1 mouse cellular context compared by ENCODE assay signal in the genomic region with DNA sequence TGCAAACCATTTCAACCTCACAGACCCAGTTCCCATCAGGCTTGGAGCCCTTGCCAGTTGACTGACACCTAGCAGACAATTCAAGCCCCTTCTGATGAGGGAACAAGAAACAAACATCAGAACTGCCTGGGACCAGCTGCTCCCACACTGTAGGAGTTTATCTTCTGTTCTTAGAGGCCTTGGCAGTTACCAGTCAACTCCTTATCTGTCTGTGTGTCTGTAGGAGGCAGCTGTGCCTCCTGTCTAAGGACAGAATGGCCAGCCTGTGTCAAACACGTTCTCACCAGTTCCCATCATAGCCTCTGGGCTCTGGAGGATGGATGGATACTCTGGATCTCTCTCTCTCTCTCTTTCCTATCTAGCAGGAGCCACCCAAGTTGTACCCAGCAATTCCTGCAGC.
A peak's percentile ranks its signal among the peaks of the same experiment; 100 is the strongest.
TF ChIP-seq lines count a peak whose summit lies in the region.

No protein-coding gene starts in this region.

TF ChIP-seq in MEL, 35 proteins besides CTCF, POLR2A, EP300 and RAD21:
- TF ChIP-seq TCF12 (IDR thresholded peaks at IDR 0.05; ENCODE audit: low read depth, low read length) = 0 out of 2 replicates have a peak, but pooled peaks have one; percentile 6
